Mouse (Mus musculus): ENCODE results near the gene Frmd8.
A peak's percentile ranks its signal among the peaks of the same experiment; 100 is the strongest.
"Not testable (repeated sequence)": the region's sequence is repeated elsewhere in the genome, so short reads cannot be mapped to it uniquely, and the experiment has no call there.

Gene Frmd8

GRCm38 (mm10) chr19:5823266-5823839 is 51.7 kb downstream of the Frmd8 start:
- no peak for DNase-seq

GRCm38 (mm10) chr19:5822834-5823205 is 52.3 kb downstream of the Frmd8 start:
- DNase-seq: no peak

DNA sequence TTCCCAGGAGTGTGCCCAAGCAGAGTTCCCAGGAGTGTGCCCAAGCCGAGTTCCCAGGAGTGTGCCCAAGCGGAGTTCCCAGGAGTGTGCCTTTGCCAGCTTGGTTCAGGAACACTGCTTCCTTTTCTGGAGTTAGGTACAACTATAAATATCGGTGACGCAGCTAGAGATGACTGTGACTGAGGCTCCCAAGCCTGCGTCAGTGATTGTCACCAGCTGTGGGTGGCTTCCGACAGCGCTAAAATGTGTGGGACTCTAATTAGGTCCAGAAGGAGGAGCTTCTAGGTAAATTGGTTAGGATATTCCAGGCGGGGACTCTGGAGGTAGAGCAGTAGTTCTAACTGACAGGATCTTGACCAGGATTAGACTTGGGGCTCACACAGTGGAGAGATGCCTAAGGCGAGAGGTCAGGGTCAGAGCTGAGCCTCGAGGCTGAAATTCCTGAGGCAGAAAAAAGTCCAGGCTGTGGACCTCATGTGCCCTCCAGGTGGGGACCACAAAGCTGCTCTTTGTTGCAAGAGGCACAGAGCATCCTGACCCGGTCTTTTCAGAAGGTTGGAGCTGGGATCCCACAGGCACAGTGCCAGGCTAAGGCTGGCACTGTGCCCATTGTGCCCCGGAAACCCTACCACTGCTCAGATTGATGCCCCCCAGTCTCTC is 52.8 kb downstream of the Frmd8 start:
- DNase-seq: no peak

DNA sequence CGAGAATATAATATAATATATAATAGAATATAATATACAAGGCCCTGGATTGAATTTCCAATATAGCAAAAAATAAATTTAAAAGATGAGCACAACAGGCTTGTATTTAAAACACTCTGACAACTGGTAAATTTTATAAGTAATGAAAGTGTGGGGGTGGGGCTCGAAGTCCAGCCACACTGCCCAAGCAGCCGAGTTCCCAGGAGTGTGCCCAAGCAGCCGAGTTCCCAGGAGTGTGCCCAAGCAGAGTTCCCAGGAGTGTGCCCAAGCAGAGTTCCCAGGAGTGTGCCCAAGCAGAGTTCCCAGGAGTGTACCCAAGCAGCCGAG is 53.3 kb downstream of the Frmd8 start:
- DNase-seq: no peak

GRCm38 (mm10) chr19:5819549-5819948 is 55.5 kb downstream of the Frmd8 start:
- no peak for DNase-seq

DNA sequence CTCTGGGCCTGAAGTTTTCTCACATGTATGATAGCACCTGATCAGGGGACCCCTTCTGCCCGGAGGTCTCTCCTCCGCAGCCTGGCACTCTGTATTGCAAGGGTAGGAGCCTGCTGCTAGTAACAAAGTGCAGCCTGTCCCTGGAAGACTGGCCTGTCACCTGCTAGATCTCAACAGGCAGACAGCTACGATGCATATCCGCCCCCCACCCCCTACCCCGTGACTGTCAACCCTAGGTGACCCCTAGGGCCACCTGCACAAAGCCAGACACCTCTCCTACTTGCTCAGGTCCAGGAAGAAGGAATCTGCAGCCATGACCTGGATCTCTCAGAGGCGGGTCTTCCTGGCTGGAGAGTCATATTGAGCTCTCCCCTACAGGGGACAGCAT is 56.5 kb downstream of the Frmd8 start:
- DNase-seq: no peak

DNA sequence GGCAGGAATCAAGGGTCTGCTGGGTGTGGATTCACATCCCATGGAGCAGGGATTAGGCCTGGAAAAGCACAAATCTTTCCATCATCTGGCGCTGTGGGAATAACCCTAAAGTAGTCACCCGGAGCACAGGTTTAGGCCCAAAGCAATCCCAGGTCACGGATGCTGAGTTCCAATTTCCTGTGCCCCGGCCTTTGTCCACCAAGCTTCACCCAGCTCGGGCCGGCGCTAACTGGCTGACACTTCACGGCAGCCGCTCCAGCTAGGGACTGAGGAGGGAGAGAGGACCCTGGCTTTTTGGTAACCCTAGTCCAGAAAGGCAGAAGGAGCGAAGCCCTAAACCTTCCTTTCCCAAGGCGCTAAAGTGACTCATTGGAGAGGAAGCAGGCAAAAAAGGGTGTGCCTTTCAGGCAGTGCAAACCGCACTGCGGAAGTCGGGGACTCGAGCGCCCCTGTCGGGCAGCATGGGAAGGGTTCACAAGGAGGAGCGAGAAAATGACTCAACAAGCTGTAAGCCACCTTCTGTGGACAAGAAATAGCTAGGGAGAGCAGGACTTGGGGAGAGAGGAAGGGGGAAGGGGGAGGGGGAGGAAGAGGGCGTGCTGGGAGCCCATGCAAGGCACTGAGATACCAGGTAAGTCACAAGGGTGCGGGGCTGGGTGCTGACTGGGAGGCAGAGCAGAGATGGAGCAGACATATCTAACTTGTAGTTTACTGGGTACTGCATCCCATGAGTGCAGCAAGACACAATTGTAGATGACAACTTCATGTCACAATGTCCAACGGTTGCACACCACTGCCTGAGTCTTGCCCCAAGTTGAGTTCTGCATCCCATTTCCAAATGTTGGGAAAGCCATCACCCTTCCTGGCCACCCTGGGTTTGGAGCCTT is 57.1 kb downstream of the Frmd8 start:
- DNase-seq: peak; percentile 86

DNA sequence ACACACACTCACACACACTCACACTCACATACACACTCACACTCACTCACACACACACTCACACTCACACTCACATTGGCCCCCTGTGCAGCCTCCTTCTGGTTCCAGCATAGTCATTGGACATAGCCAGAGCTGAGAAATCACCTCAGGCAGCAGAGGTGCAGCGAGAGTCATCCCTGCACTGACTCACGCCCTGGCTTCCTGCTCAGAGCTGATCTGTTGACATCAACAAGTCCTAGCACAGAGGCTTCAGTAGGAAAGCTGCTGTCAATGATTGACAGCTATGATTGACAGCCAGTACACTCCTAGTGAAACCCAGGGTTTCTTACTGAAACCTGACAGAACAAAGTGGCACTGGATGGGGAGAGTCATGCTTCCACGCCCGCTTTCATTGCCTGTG is 59.1 kb downstream of the Frmd8 start:
- DNase-seq: no peak

DNA sequence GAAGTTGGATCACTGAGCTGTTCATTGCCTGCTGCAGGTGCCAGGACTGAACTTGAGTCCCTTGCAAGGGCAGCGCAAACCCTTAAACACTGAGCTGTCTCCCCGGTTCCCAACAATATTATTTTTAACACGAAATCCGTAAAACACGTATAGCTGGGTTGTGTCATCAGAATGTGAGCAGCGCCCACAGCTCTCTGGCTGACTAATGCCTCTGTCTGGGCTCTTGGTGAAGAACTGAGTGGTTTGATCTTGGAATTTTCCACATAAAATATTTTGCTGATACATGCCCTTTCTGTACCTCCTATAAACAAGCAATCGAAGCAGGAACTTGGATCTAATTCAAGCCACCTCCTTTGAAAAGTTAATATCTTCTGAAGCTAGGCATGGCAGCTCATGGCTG is 60.1 kb downstream of the Frmd8 start:
- no peak for DNase-seq

- not testable (repeated sequence) for DNase-seq
These were observed 61.0 kb downstream of the Frmd8 start for GRCm38 (mm10) chr19:5814048-5814447.

DNA sequence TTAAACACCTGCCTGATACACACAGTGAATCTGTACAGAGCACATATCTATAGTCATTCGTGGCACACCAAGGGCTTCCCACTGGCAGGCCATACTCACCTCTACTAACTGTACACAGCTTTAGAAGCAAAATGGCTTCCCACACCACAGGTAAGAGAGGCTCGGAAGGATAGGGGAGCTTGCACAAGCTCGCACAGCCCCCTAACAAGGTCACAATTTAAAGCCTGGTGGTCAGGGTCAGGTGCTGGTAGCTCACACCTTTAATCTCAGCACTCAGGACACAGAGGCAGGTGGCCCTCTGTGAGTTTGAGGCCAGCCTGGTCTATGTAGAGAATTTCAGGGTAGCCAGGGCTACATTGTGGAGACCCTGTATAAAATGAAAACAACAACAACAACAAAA is 61.5 kb downstream of the Frmd8 start:
- no peak for DNase-seq

- DNase-seq: peak; percentile 78
These were observed 63.1 kb downstream of the Frmd8 start for GRCm38 (mm10) chr19:5811771-5812504.

- no peak for DNase-seq
These were observed 64.1 kb downstream of the Frmd8 start for GRCm38 (mm10) chr19:5810840-5811563.

DNA sequence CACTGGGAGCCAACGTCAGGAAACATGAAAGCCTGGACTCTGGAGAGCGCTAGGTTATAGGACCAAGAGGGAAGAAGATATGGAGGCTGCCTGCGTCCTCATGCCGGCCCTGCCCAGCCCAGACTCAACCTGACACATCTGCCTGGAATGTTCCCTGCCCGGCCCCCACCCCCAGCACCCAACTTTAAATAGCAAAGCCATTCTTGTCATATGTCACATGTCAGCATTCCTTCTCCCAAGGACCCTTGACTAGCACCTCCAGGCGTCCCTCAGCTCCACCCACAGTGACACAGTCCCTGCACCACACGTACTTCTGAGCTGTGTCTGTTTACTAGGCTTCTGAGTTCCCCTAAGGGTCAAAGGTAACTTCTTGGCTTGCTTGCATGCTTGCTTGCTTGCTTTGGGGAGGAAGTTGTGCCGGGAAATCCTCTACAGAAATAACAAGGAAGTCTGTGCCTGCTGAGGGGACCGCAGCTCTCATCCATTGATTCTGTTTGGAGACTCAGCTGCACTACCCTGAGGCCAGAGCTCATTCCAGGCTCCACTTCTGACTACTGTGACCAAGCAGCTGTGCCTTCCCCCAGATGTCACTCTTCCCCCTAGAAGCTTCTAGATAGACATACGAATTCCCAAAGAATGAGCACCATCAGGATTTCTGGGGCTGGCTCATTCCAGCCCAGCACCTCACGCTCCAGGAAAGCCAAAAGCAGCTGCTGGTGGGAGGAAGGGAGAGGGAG is 64.8 kb downstream of the Frmd8 start:
- no peak for DNase-seq

DNA sequence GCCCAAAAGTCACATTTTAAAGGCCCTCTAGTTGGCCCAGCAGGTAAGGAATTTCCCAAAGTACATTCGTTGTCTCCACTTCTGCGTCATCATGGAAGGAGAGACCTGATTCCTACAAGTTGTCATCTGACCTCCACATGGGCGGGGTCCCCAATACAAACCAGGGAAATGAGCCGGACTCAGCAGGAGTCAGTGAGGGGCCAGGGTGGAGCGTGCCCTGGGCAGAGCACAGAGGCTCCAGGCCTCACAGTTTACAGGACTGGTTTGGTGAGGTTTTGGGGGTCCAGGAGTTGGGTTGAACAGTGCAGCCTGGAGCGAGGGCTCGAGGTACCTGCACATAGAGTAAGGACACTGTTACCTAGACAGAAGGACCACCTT is 65.4 kb downstream of the Frmd8 start:
- no peak for DNase-seq

DNA sequence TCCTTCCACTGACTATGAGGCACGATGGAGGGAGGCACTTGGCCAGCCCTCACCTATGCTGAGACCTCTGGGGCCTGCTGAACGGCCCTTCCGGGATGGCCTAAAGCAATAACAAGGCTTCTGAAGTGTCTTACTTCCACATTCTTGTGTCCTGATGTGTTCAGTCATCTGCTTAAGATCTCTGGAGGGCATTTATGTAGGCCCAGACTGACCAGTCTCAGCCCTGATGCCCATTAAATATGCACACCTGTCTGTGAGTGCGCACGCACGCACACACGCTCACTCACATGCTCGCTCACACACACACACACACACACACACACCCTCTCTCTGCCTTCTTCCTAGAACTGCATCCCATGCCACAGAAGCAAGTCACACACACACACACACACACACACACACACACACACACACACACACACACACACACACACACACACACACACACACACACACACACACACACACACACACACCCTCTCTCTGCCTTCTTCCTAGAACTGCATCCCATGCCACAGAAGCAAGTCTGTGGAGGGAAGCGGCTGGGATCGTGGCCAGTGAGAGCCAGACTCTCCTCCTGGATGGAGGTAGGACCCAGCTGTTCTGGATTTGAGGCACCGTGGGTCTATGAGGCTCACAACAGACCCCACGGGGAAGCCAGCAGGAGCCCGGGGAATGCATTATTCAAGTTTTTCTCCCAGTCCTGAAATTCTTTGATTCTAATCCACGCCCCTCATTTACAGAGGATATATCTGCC is 65.9 kb downstream of the Frmd8 start:
- DNase-seq: no peak

DNA sequence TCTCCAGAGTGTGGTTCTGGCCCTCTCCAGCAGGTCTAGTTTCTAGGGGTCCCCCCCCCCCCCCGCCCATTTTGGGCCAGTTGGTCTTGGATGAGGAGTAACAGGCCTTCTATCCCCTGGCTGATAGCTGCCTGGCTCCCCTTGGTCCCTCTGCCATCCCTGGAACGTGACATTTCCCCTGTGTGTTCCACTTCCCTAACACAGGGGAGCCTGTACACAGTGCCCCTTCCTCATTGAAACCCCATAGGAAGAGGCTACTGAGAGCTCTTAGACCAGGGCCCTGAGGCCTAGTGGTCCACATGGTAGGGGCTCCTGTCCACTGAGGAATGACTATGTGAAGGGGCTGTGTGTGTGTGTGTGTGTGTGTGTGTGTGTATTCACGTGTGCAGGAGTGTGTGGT is 67.3 kb downstream of the Frmd8 start:
- DNase-seq: no peak

GRCm38 (mm10) chr19:5806809-5807205 is 68.3 kb downstream of the Frmd8 start:
- DNase-seq: no peak

- DNase-seq: no peak
These were observed 68.8 kb downstream of the Frmd8 start for GRCm38 (mm10) chr19:5806051-5806808.

DNA sequence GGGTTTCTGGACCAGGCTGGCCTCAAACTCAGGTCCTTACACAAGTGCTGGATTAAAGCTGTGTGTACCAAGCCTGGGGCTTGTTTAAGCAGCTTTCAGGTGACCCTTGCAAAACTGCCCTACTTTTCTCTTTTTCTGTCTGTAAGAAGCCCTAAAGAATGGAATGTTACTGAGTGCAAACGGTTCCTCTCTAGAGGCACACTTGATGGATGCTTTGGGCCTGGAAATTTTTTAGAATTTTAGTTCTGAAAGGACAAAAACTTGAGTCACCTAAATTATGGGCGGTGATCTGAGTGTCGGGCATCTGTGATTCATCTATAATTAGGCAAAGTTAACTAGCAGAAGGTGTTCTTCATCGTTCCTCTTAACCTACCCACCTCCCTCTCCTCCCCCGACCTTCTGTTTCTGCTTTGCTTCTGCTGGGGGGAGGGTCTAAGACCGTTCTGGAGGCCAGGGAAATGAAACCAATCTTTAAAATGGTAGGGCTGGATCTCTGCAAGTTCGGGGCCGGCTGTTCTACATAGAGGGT is 70.6 kb downstream of the Frmd8 start:
- DNase-seq: no peak
